Mouse (Mus musculus): ENCODE results near the gene Gata2.
A peak's percentile ranks its signal among the peaks of the same experiment; 100 is the strongest.

The Gata2 gene

GRCm38 (mm10) chr6:88194978-88195325 lies 1.3 kb downstream of the Gata2 start:
- DNase-seq (ENCODE audit: low read depth, low spot score): no peak

DNA sequence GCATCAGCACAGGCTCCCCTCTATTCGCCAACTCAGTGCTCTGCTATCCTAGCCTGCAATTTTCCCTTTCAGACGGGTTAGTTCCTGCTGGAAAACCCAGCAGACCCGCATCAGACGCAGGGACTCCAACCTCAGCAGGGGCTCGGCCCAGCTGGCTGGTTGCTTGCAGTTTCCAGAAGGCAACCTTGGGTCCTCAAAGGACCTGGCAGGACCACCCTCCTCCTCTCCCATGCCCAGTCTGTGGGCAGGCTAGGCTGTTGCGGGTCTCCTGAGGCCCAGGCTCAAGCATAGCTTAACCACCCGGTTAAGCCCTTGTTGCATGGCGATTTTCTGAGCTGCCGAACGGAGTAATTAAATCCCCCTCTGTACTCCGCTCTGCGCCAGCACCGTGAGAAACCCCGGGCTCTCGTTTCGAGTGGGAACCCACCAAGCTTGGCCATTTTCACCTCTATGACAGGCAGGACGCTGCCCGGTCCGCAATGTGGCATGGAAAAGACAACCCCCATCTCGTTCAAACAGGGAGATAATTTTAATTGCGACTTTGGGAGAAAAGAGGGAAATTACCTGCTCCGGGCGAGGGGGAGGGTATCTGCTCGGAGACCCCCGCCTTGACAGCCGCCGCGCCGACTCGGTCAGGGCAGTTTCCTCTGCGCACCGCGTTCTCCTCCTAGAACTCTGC lies 2.5 kb downstream of the Gata2 start:
- peak; percentile 72 for DNase-seq (ENCODE audit: low read depth, low spot score)

DNA sequence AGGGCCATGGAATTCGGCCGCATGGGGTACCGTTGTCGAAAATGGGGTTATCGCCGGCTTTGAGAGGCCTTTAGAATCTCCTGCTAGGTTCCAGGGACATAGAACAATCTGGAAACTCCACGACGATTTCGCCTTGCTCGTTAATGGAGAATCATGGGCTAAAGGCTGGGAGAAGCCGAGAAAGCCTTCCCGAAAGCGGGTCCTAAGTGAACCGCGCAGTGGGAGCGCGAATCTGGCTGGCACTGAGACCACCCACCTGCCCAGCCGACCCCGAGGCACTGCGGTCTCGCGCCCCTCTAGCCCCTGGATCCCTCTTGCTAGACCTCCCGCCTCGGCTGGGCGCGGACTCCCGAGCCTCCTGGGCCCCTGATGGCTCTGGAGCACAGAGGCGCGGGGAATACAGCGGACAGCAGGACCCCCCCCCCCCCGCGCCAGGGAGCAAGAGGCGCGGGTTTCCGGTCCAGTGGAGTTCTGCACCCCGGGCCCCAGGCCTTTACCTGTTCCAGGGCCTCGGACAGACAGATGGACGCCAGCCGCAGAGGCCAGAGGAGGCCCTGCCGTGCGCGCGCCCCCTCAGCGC lies 3.1 kb downstream of the Gata2 start:
- DNase-seq (ENCODE audit: low read depth, low spot score): peak; percentile 72

DNA sequence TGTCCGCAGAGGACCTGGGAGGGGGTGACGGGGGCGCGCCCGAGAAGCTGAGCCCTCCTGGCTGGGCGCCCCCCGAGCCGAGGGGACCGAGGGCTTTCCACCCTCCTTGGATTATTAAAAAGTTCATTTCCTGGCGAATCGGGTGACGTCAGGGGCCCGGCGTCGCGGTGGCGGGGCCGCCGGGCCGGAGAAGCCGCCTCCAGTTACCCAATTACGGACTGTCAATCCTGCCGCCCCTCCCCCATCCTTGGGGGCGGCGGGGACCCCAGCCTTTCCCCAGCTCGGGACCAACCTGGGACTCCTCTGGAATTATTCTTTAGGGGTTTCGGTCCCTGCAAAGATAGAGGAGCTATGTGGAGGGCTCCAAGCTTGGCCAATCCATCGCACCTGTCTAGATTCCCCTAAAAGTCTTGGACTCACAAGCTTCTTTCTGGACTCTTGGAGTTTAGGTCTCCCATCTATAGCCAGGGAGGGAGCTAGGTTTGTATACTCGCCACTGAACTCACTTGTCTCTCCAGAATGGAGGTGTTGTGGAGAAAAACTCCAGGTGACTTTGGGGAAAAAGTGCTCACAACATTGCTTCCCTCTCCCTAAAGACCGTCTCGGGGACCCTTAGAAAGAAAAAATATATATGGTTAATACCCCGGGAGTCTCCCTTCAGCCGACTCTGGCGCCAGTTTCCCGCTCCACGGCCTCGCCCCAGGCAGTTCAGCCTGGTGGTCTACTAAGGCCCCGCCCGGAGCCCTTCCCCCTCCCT lies 3.8 kb downstream of the Gata2 start:
- DNase-seq (ENCODE audit: low read depth, low spot score): peak; percentile 61

DNA sequence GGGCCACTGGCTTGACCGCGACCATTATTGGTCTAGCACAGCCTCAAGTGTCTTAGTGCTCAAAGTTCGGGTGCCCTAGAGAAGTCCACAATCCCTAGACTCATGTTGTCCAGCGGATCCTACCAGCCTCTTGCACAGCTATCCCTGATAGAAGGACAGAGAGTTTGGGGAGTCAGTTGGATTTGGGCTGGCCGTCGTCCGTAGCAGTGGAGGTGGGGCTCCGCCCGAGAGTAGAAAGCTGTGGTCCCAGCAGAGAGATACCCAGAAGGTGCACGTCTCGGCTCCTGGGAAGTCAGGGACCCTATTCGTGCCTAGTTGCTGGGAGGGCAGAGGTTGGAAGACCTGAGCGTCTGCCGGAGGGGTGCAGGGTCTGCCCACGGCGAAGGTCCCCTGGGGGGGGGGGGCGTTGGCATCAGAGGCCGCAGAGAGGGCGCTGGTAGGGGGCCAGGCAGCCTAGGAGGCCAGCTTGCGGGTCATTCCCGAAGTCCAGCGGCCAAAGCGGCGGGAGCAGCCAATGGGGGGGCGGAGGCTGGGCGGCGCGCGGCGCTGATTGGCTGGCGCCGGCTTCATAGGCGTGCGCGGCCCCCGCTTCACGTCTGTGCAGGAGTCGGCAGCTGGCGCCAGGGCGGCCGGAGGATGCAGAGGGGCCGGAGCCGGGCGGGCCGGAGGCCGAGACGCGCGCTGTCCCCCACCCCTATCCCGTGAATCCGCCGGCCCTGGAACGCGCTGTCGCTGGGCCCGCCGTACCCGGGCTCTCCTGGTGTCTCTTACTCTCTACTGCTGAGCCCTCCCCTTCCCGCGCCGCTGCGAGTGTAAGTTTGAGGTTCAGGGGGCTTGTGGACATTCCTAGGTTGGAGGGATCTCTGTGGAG lies 4.6 kb downstream of the Gata2 start:
- DNase-seq (ENCODE audit: low read depth, low spot score): peak; percentile 71

GRCm38 (mm10) chr6:88199001-88199717 lies 5.5 kb downstream of the Gata2 start:
- DNase-seq (ENCODE audit: low read depth, low spot score): peak; percentile 54

- no peak for DNase-seq (ENCODE audit: low read depth, low spot score)
Observed at GRCm38 (mm10) chr6:88199718-88200692, 6.3 kb downstream of the Gata2 start.

DNA sequence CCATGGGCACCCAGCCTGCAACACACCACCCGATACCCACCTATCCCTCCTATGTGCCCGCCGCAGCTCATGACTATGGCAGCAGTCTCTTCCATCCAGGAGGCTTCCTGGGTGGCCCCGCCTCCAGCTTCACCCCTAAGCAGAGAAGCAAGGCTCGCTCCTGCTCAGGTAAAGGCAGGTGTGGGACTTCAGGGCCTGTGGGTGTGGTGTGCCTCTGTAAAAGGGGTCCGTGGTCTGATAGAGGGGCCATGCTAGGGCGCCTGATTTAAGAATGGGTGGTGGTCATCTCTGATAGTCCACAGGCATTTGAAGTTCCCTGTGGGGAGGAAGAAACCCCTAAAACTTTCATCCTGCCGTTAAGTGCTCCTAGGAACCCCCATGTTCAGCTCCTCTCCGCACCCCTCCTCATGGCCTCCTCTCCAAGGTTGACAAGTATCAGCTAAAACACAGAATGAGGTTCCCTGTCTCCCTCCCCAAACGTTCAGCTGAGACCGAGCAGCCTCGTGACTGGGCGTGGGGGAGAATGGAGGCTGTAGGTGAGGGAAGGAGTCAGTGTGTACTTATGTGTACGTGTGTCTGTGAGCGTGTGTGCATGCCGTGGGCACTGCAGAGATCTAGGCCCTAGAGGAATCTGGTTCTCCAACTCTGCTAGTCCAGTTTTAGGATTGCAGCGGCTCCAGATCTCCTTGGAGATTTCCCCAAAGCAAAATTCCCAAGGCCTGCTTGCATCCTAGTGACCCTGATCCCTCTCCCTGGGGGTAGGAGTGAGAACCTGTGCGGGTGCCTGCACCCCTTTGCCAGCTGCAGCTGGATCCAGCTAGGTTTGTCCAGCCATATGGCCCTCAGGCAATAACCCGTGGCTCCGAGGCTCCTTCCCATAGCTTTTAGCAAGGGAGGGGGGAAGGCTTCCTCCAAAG lies 7.3 kb downstream of the Gata2 start:
- peak; percentile 40 for DNase-seq (ENCODE audit: low read depth, low spot score)

- DNase-seq (ENCODE audit: low read depth, low spot score): no peak
Observed at GRCm38 (mm10) chr6:88201926-88202700, 8.4 kb downstream of the Gata2 start.

GRCm38 (mm10) chr6:88202921-88203690 lies 9.4 kb downstream of the Gata2 start:
- DNase-seq (ENCODE audit: low read depth, low spot score): no peak

GRCm38 (mm10) chr6:88203791-88204405 lies 10.2 kb downstream of the Gata2 start:
- DNase-seq (ENCODE audit: low read depth, low spot score): peak; percentile 33

DNA sequence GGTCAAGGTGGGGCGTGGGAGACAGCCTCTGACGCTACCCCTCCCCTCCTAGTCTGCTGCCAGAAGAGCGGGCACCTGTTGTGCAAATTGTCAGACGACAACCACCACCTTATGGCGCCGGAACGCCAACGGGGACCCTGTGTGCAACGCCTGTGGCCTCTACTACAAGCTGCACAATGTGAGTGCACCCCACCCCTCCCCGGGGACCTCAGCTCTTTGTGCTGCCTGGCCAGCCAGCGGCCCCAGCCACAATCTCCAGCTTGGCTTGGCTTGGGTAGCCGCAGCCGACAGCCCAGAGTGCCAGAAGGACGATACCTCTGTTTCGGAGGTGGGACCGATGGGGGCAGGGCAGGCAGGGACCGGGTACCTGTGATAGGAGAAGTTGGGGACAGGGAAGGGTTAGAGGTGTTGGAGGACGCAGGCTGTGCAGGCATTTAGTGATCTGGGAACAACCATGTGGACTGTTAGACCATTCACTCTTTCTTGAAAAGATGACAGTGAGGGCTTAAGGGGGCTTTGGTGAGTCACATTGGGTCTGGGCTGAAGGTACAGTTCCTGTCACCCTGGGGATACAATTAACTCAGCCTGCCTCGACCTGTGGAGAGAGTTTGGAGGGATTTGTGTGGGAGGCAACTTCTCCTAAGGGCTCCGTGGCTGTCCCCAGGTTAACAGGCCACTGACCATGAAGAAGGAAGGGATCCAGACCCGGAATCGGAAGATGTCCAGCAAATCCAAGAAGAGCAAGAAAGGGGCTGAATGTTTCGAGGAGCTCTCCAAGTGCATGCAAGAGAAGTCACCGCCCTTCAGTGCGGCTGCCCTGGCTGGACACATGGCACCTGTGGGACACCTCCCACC lies 11.1 kb downstream of the Gata2 start:
- peak; percentile 18 for DNase-seq (ENCODE audit: low read depth, low spot score)

- DNase-seq (ENCODE audit: low read depth, low spot score): no peak
Observed at GRCm38 (mm10) chr6:88205386-88205700, 11.7 kb downstream of the Gata2 start.

- no peak for DNase-seq (ENCODE audit: low read depth, low spot score)
Observed at GRCm38 (mm10) chr6:88205937-88206336, 12.2 kb downstream of the Gata2 start.

- DNase-seq (ENCODE audit: low read depth, low spot score): no peak
Observed at GRCm38 (mm10) chr6:88206566-88206965, 12.9 kb downstream of the Gata2 start.

GRCm38 (mm10) chr6:88207403-88208033 lies 13.8 kb downstream of the Gata2 start:
- no peak for DNase-seq (ENCODE audit: low read depth, low spot score)
